Mouse (Mus musculus) kidney, embryonic 14.5 days (tissue): ENCODE results near the gene Gm47969. TPM values are rescaled to one million over a fixed set of nuclear protein-coding genes. Genes with fewer than 3 reads are reported as not detected.
"Not testable (repeated sequence)": the region's sequence is repeated elsewhere in the genome, so short reads cannot be mapped to it uniquely, and the experiment has no call there.

Experiments
- ATAC-seq: fragments of 200-750 bp; cut with Nextera tagmentation; 2 replicates; pipeline ENCODE4 v1.8.0; 2017; ENCODE audit warnings: moderate number of reproducible peaks, mild to moderate bottlenecking, moderate TSS enrichment, moderate library complexity; ENCODE audit not compliant: low FRiP score, low TSS enrichment
- H3K27ac ChIP-seq: fragments of 300-500 bp; sonication (generic); 2 replicates; pipeline ENCODE4 v1.5.1; 2014; ENCODE audit warnings: low read depth, mild to moderate bottlenecking, low read length, moderate library complexity, mixed read lengths
- H3K27me3 ChIP-seq: fragments of 300-500 bp; sonication (generic); 2 replicates; pipeline ENCODE4 v1.6.1; 2014; ENCODE audit warnings: mild to moderate bottlenecking, low read length; ENCODE audit not compliant: control insufficient read depth, insufficient read depth
- H3K36me3 ChIP-seq: fragments of 300-500 bp; sonication (generic); 2 replicates; pipeline ENCODE4 v1.6.1; 2014; ENCODE audit warnings: low read length, mixed read lengths; ENCODE audit not compliant: control insufficient read depth, insufficient read depth
- H3K4me1 ChIP-seq: fragments of 300-500 bp; sonication (generic); 2 replicates; pipeline ENCODE4 v1.6.1; 2014; ENCODE audit warnings: low read length, mixed read lengths; ENCODE audit not compliant: control insufficient read depth, insufficient read depth
- H3K4me2 ChIP-seq: fragments of 300-500 bp; sonication (generic); replicated peaks from 2 replicates; pipeline ENCODE4 v1.6.1; 2014; ENCODE audit warnings: low read depth, mild to moderate bottlenecking, low read length
- H3K4me3 ChIP-seq: fragments of 300-500 bp; sonication (generic); 2 replicates; pipeline ENCODE4 v1.5.1; 2014; ENCODE audit warnings: mild to moderate bottlenecking, low read length
- H3K9ac ChIP-seq: fragments of 300-500 bp; sonication (generic); 2 replicates; pipeline ENCODE4 v1.6.1; 2014; ENCODE audit warnings: low read depth, mild to moderate bottlenecking, low read length, moderate library complexity
- H3K9me3 ChIP-seq: fragments of 300-500 bp; sonication (generic); 2 replicates; pipeline ENCODE4 v1.6.1; 2016; ENCODE audit warnings: low read length; ENCODE audit not compliant: control insufficient read depth
- WGBS: fragments of 180-500 bp; shearing (Covaris S2); extraction: QIAGEN DNeasy Blood & Tissue Kit; methylation state at CpG from one replicate; pipeline ENCODE4 v1.1.7; 2014; 5-methylcytosine and 5-hydroxymethylcytosine counted together
- polyA plus RNA-seq: library from polyadenylated mRNA; unstranded; fragments of >200 nt; fragmentation: Nextera tagmentation; extraction: Ambion mirVana; gene quantifications from 2 replicates; pipeline ENCODE4 v1.2.1, GENCODE M21; 2014

Gene Gm47969
- not detected in 2 replicates for polyA plus RNA-seq

- Histone ChIP-seq H3K4me1 (no peaks in the 10 kb centered on the region), H3K9ac (no peak within 1 kb of the TSS), H3K9me3 (no peaks in the 10 kb centered on the region), H3K27me3 (no peaks in the 10 kb centered on the region), H3K36me3 (no peaks in the 10 kb centered on the region), H3K4me3 (no peak within 1 kb of the TSS), H3K4me2 (no peak within 1 kb of the TSS), H3K27ac (no peak within 1 kb of the TSS)
- no peak for ATAC-seq
- 81% methylated on average over 5 of the region's 5 CpGs for WGBS
Measured at GRCm38 (mm10) chr1:83044882-83045427, at the start of gene Gm47969. Gm47969 (plus strand) TSS chr1:83044932.

- H3K27ac ChIP-seq, H3K4me3 ChIP-seq, H3K9me3 ChIP-seq, H3K36me3 ChIP-seq, H3K4me1 ChIP-seq, H3K27me3 ChIP-seq, H3K4me2 ChIP-seq, H3K9ac ChIP-seq, ATAC-seq: not testable (repeated sequence)
- WGBS: 95% methylated on average over 5 of the region's 9 CpGs
Measured at GRCm38 (mm10) chr1:83000306-83000705, 44.4 kb upstream of the Gm47969 start, which contains the start of gene Gm47959. Gm47959 (plus strand) TSS chr1:83000548.

- H3K4me2 ChIP-seq: no peak overlapping the region
- no peak overlapping the region for H3K4me3 ChIP-seq
- 85% methylated on average over 8 of the region's 8 CpGs for WGBS
- no peaks in the 10 kb centered on the region for H3K27me3 ChIP-seq
- no peak overlapping the region for H3K27ac ChIP-seq
- H3K4me1 ChIP-seq: no peaks in the 10 kb centered on the region
- no peak for ATAC-seq
- H3K9ac ChIP-seq: no peak overlapping the region
- no peaks in the 10 kb centered on the region for H3K36me3 ChIP-seq
- H3K9me3 ChIP-seq: no peaks in the 10 kb centered on the region
Measured at GRCm38 (mm10) chr1:83006218-83007179, 38.2 kb upstream of the Gm47969 start.

GRCm38 (mm10) chr1:83007471-83007870, 37.3 kb upstream of the Gm47969 start:
- Histone ChIP-seq H3K27me3 (no peaks in the 10 kb centered on the region), H3K9ac (no peak overlapping the region), H3K4me3 (no peak overlapping the region), H3K36me3 (no peaks in the 10 kb centered on the region), H3K4me1 (no peaks in the 10 kb centered on the region), H3K4me2 (no peak overlapping the region), H3K27ac (no peak overlapping the region), H3K9me3 (no peaks in the 10 kb centered on the region)
- no peak for ATAC-seq
- WGBS: 70% methylated on average over 6 of the region's 6 CpGs

GRCm38 (mm10) chr1:83014477-83014876, 30.3 kb upstream of the Gm47969 start:
- WGBS: 87% methylated on average over 3 of the region's 3 CpGs
- Histone ChIP-seq H3K4me1 (no peaks in the 10 kb centered on the region), H3K36me3 (no peaks in the 10 kb centered on the region), H3K4me3 (no peak overlapping the region), H3K9ac (no peak overlapping the region), H3K27me3 (no peaks in the 10 kb centered on the region), H3K4me2 (no peak overlapping the region), H3K9me3 (no peaks in the 10 kb centered on the region), H3K27ac (no peak overlapping the region)
- no peak for ATAC-seq

GRCm38 (mm10) chr1:83015329-83015879, 29.3 kb upstream of the Gm47969 start:
- Histone ChIP-seq H3K4me3 (no peak overlapping the region), H3K36me3 (no peaks in the 10 kb centered on the region), H3K4me2 (no peak overlapping the region), H3K4me1 (no peaks in the 10 kb centered on the region), H3K27ac (no peak overlapping the region), H3K9ac (no peak overlapping the region), H3K27me3 (no peaks in the 10 kb centered on the region), H3K9me3 (no peaks in the 10 kb centered on the region)
- 87% methylated on average over 10 of the region's 10 CpGs for WGBS
- ATAC-seq: no peak

- 53% methylated on average over 1 of the region's 1 CpGs for WGBS
- Histone ChIP-seq H3K4me2 (no peak overlapping the region), H3K4me3 (no peak overlapping the region), H3K9me3 (no peaks in the 10 kb centered on the region), H3K9ac (no peak overlapping the region), H3K4me1 (no peaks in the 10 kb centered on the region), H3K27ac (no peak overlapping the region), H3K27me3 (no peaks in the 10 kb centered on the region), H3K36me3 (no peaks in the 10 kb centered on the region)
- no peak for ATAC-seq
Measured at GRCm38 (mm10) chr1:83016556-83016955, 28.2 kb upstream of the Gm47969 start.

GRCm38 (mm10) chr1:83031950-83032349, 12.8 kb upstream of the Gm47969 start:
- H3K4me3 ChIP-seq: no peak overlapping the region
- H3K27ac ChIP-seq: no peak overlapping the region
- 55% methylated on average over 1 of the region's 1 CpGs for WGBS
- ATAC-seq: no peak
- no peaks in the 10 kb centered on the region for H3K9me3 ChIP-seq
- no peaks in the 10 kb centered on the region for H3K27me3 ChIP-seq
- no peaks in the 10 kb centered on the region for H3K36me3 ChIP-seq
- no peaks in the 10 kb centered on the region for H3K4me1 ChIP-seq
- no peak overlapping the region for H3K4me2 ChIP-seq
- no peak overlapping the region for H3K9ac ChIP-seq

GRCm38 (mm10) chr1:83032508-83032907, 12.2 kb upstream of the Gm47969 start:
- Histone ChIP-seq H3K9ac (no peak overlapping the region), H3K36me3 (no peaks in the 10 kb centered on the region), H3K4me1 (no peaks in the 10 kb centered on the region), H3K4me2 (no peak overlapping the region), H3K9me3 (no peaks in the 10 kb centered on the region), H3K27me3 (no peaks in the 10 kb centered on the region), H3K27ac (no peak overlapping the region), H3K4me3 (no peak overlapping the region)
- no peak for ATAC-seq
- WGBS: 89% methylated on average over 6 of the region's 6 CpGs
